Mouse (Mus musculus) T-helper 1 cell (primary cell): Measurements from ENCODE around the gene Spns2.

Experiments used
- in situ Hi-C: fragments of 300-600 bp; cut with MboI, MseI; formaldehyde crosslinking; loops from one replicate; pipeline ENCODE4 v1.15.1; 2025; ENCODE audit warnings: high pct_unique_total_duplicates

Gene Spns2

DNA sequence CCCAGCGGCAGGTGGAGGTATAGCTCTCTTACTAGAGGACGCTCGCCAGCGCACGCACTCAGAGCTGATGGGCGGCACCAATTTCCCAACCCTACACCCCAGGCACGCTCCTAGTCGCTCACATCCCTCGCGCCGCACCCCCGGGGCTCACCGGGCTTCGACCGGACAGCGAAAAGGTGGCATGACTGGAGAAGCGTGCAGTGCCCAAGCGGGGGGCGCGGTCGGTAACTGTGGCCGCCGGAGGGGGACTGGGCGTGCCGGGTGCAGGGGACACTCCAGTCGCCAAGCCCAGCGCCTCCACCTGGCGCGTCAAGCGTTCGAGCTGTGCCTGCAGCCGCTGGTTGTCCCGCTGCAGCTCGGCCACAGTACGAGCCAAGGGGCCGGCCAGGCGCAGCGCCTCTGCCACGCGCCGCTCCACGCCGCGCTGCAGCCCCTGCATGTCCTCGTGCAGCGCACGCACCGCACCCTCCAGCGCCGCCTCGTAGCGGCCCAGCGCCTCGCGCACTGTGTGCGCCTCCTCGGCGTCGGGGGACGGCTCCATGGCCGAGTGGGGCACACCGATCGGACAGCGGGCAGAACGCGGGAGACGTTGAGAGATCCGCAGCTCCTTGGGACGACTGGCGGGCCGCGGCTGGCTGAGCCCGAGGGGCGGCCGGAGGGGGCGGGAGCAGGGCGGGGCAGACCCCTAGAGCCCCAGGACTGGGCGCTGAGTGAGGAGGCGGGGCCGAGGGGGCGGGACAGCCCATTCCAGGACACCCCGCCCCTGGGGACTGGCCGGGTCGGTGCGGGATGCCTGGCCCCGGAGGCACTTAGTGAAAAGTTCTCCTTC is 78.4 kb downstream of the Spns2 start, which contains the start of gene Smtnl2:
Gene Smtnl2 (minus strand): TSS at position 621 of the 829 bp plus-strand sequence.
- in situ Hi-C loops: loop anchor here (25.0 kb wide), 1 partner anchor 1301 kb away; no protein-coding TSS in a partner anchor

- in situ Hi-C loops: loop anchor here (25.0 kb wide), 1 partner anchor 1302 kb away; no protein-coding TSS in a partner anchor
Measured at GRCm38 (mm10) chr11:72410521-72411092, 79.1 kb downstream of the Spns2 start.

GRCm38 (mm10) chr11:72409649-72410385 is 79.9 kb downstream of the Spns2 start:
- in situ Hi-C loops: loop anchor here (10.0 to 25.0 kb wide), 2 partner anchors 1045 to 1302 kb away; partner anchors contain the start of gene Olfr380

DNA sequence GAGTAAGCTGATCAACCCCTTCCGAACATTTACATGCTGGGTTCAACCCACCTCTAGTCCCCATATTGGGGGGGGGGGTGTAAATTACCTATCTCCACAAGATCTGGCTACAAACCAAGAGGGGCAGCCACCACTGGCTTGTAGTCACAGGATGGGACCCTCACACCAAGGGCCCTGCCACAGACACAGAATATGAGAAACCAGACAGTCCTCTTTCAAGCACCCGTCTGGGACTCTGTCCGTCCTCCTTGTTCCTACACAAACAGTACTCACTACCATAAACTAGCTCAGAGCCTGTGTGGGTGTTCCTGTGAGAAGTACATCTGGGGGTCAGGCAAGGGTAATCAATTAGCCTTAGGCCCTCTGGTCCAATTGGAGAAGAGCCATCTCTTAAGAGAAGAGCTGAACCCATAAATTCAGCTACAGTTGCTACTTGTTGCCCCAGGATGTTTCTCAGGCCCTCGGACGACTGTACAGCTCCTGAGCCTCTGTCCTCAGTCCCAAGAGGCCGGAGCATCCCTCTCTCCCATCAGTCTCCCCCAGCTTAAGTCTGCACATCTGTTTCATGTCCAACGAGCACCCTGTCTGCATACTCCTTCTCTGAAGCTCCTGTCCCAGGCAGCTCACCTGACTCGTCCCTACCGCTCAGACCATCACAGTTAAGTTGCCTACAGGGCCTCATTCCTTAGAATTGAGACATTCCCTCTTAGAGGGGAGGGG is 81.1 kb downstream of the Spns2 start:
- in situ Hi-C loops: loop anchor here (10.0 to 25.0 kb wide), 2 partner anchors 1046 to 1304 kb away; partner anchors contain the start of gene Olfr380

- in situ Hi-C loops: loop anchor here (10.0 to 25.0 kb wide), 2 partner anchors 1047 to 1305 kb away; partner anchors contain the start of gene Olfr380
Measured at GRCm38 (mm10) chr11:72407574-72407973, 82.1 kb downstream of the Spns2 start.

- in situ Hi-C loops: loop anchor here (10.0 to 25.0 kb wide), 2 partner anchors 1048 to 1305 kb away; partner anchors contain the start of gene Olfr380
Measured at GRCm38 (mm10) chr11:72407081-72407480, 82.6 kb downstream of the Spns2 start.

DNA sequence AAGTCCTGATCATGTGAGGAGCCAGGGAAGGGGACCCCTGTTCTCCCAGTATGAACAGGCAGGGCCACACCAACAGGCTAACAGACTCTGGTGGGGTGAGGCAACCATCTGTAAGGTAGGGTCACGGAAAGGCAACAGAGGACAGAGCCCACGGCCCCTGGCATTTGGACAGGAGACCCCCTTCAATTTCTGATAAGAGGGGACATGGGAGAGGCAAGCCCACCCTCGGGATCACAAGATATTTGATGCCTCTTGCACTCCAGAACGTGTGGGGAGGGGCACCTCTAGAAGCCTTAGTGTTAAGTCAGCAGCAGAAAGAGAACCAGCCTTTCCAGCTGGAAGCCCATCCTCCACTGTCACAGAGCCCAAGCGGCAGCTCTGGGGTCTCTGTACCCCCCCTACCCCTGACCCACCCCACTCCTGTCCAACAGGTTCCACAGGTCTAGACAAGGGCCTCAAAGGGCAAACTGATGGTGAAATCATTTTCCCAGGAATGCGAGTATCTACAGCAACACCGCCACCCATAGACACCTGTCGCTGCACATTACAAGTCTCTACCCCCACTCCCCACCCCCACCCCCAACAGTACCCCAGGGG is 83.5 kb downstream of the Spns2 start:
- in situ Hi-C loops: loop anchor here (10.0 to 25.0 kb wide), 2 partner anchors 1049 to 1306 kb away; partner anchors contain the start of gene Olfr380

DNA sequence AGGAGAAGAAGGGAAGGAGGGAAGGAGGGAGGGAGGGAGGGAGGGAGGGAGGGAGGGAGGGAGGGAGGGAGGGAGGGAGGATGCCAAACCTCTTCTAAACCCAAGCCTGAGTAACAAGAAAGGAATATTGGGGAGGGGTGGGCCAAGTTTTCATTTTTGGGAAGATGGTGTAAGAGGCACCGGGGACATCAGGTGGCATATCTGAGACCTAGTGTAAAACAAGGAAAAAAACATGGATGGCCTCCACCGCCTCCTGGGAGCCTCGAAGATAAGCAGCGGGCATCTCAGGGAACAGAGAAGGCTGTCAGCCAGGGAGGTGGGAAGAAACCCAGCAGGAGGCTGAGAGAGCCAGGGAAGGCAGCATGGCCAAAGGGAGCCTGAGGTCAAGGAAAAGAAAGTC is 84.2 kb downstream of the Spns2 start:
- in situ Hi-C loops: loop anchor here (10.0 to 25.0 kb wide), 2 partner anchors 1049 to 1307 kb away; partner anchors contain the start of gene Olfr380

DNA sequence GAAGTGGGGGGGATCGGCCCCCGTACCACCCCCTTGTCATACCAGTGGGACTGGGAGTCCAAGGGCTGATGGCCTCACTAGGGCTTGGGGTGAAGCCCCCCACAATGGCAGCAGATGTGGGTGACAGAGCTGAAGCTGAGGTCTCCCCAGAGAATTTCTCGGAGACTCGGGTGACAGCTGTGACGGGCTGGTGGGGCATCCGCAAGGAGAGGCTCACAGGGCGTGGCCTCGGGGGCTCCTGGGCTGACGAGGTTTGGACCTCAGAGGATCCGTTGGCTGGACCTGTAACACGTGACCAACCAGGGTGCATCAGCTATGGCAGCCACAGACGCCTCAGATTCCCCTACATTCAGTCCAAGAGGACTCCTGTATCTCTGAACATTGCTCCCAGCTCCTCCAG is 86.7 kb downstream of the Spns2 start:
- in situ Hi-C loops: loop anchor here (10.0 to 25.0 kb wide), 2 partner anchors 1052 to 1309 kb away; partner anchors contain the start of gene Olfr380

DNA sequence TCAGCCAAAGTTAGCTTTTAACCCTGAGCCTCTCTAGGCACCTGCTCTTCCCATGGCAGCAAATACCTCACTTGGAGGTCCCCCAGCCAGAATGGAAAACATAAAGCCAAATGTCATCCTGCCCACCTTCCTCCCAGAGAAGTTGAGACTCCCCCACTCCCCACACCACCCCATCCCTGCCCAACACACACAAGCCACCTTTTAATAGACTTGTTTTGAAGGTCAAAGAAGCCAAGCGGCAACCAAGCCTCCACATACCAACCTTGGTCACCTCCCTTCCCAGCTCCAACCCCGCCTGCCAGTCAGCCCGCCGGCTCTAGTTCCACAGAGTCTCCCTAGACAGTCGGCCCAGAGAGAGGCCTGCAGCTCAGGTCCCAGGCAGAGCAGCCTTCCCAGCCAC is 87.7 kb downstream of the Spns2 start:
- in situ Hi-C loops: loop anchor here (10.0 to 25.0 kb wide), 2 partner anchors 1053 to 1310 kb away; partner anchors contain the start of gene Olfr380
